Mouse (Mus musculus) layer of hippocampus, adult 18-20 months (tissue): ENCODE data around the gene Gm10277. TPM values are rescaled to one million over a fixed set of nuclear protein-coding genes. Genes with fewer than 3 reads are reported as not detected.

ENCODE experiments used
- DNase-seq, 2 experiments: peaks; one replicate each; pipeline ENCODE4 v3.0.0; 2022; ENCODE audit warnings: low spot score in 2 of 2
- total RNA-seq, 2 experiments: library from RNA; stranded (reverse); gene quantifications; 2 replicates each; pipeline ENCODE4 v1.2.3; 2021

Gm10277 gene
- total RNA-seq, 2 experiments from 2014 or later: not detected

DNA sequence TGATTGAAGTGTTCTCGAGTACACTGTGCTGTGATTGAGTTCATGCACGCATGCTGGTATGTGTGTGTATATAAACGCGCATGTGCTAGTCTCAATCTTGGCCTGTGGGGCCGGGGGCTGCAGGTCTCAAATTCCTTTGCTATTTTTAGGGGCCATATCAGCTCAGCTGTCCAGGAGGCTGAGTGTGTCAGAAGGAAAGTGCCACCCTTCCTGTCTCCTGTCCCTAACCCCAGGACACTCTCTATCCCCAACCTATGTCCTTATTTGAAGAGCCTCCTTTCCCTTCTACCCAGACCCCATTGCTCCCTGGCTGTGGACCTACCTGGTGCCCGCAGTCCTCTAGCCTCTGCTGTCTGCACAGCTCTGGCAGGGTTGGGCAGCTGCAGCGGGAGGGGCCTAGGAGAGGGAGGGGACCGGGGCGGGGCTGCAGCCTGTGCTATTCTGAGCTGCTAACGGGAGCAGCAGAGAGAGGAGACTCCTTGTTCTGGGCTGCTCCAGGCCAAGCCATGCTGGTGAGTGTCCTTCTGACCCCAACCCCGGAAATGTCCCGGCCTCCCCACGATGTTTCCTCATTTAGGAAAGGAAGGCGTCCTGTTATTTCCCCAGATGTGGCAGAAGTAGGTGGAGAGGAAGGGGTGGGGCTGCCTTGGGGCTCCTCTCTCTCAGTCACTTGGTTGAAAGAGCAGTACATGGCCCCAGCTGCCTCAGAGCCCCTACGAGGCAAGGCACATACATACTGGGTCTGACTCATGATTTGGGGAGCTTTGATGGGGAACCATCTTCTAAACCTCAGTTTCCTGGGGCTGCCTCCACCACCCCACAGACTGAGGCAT is 13.5 kb upstream of the Gm10277 start:
- DNase-seq: peak in 1 of 2 experiments; percentile 56

DNA sequence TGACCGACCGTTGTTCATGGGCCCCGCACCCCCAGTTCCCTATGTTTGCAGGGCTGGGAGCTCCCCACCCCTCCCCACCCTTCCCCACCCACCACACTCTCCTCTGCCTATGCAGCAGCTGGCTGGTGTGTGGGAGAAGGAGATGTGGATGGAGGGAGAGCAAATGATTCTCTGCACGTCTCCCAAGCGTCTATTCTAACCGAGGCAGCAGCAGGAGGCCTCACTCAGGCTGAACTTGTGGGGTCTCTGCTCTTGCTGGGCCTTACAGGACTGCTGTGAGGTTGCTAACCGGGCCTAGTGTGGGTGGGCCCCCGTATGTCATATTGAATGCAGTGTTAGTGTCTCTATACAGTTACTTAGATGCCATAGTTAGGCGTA is 12.9 kb upstream of the Gm10277 start:
- peak in 1 of 2 experiments; percentile 40 for DNase-seq

DNA sequence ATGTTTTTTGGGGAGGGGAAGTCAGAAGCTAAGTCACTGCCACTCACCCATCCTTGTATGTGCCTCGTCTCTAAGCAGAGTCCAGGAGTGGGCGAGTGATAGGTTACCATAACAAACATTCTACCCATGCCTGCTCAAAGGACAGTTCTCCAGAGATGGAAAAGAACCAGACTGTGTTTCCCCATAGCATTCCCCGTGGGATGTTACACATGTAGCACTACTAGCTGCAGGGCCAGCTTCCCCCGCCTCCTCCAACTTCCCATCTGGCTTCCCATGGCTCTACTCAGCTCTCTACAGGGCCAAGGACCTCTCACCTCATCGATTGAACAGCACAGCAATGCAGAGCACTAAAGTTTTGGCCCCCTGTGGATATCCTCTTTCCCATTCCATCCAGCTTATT is 7.7 kb upstream of the Gm10277 start:
- DNase-seq: peak in 1 of 2 experiments; percentile 57

DNA sequence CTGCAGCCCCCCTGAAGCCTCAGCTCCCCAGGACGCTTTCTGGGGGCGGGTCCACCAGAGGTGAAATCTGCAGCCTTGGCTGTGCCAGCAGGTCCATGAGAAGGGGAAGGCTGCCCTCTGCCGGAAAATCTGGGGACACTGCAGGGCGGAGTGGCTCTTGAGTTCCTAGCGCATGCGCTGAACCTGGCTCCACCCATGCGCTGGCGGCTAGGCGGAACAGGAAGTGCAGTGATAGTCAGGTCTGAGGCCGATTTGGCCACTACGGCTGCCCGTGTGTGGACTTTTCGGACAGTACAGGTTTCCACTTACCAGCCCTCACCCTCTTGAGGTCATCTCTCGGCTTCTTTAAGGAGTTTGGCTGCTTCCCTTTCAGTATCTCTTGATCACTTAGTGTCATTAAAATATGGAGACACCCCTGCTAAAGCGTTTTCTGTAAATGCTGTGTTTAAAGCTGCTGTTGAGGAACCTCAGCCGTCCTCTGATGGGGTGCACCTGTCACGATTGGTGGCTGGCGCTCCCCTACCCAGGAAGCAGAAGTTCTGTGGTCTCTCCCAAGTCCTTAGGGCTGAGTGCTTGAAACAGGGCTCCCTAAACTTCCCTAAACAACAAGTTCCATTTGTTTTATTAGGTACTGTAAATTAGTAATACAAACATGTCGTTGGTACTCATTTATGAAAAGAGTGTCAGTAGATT is 5.8 kb upstream of the Gm10277 start:
- peak; percentile 94 to 99 for DNase-seq

DNA sequence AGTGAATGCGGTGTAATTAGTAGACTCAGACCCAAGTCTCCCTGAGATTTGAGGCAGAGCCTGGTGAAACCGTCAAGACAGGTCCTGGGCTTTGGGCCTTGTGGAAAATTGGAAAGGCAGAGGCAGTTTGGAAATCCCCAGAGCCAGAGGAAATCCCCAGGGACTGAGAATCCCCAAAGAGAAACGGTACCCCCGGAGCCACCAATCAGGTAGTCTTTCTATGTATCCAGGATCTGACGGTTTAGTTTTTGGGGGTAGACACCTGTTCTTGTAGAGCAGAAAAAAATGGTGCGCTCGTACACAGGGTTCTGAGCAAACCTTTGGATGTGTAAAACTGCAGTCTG is 5.0 kb upstream of the Gm10277 start:
- no peak for DNase-seq

DNA sequence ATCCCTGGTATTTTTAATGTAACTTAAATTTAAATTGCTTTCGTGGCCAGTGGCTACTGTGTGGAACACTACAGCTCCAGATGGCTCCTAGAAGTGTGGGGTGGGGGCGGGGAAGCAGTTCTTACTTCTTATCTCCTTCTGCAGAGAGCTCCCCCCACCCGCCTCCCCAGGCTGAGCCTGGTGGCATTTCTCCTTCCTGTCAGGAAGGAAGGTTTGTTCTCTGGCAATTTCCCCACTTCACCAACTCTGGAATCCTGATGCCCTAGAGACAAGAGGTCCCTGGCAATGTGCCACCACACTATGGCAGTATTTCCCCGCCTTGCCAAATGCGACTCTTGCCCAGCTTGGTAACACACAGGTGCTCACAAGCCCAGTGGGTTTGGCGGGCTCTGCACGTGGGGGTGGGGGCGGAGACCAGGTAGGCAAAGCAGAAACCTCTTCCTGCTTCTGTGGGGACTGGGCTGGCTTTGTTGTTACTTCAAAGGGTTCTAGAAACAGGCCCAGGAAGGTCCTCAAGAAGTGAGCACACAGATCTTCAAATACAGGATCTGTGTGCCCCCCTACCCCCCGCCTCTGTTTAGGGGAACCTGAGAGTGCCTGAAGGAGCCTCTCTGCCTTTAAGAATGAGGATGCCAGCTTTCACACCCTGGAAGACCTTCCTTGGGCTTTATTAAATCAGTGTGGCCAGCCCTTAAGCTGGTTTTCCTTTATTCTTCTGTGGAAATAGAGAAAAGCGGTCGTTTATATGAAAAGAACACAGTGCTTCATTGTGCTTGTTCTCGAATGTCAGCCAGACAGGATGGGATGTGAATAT is 4.4 kb upstream of the Gm10277 start:
- peak in 1 of 2 experiments; percentile 48 for DNase-seq

DNA sequence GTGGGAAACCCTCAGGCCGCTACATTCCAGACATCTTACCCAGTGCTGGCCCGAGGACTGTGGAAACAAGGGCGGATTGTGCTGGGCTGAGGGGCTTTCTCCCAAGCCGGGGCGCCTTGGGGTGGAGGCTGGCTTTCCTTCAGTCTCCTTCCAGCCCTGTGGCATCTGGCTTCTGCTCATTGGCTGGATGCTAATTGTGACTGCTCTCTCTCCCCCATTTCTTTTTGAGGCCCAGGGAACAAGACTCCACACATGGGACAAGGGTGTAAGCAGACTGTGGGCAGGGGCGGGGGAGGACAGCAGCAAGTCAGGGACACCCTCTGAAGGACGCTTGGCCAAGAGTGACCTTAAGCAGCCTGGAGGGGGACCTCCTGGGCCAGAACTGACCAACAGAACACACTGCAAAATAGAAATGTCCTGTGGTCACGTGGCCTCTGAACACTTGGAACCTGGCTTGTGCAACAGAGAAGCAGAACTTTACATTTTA is 3.7 kb upstream of the Gm10277 start:
- DNase-seq: no peak

DNA sequence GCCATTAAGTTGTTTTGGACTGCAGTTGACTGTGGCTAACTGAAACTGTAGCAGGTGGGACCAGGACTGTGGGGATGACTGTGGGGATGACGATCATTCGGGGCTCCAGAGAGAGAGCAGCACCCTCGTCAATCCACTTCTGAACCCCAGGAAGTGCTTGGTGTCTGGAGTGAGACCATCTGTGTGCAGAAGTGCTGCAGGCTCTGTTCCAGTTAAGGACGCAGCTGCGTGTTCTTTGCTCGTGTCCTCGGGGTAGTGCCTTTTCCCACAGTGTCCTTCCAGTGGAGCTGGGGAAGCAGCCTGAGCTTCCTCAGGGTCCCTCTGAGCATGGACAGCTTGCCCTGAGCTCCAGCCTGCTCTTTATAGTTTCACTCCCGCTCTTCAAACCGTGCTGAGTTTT is 2.7 kb upstream of the Gm10277 start:
- DNase-seq: no peak

DNA sequence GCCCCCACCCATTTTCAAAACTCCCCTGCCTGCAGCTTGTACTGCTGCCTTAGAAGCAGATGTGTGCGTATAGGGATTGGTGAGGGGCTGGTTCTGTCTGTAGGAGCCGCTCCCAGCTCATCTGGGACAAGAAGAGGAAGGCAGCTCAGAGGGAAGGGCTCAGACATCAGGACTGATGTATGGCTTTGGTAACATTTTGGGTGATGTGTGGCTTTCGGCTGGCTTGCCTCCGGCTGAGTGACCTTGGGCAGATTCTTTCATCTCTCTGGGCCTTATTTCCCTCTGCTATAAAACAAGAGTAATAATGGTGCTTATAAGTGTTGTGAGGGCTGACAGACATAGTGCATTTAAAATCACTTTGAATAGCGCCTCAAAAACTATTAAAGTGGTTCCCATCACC is 2.0 kb upstream of the Gm10277 start:
- DNase-seq: no peak

DNA sequence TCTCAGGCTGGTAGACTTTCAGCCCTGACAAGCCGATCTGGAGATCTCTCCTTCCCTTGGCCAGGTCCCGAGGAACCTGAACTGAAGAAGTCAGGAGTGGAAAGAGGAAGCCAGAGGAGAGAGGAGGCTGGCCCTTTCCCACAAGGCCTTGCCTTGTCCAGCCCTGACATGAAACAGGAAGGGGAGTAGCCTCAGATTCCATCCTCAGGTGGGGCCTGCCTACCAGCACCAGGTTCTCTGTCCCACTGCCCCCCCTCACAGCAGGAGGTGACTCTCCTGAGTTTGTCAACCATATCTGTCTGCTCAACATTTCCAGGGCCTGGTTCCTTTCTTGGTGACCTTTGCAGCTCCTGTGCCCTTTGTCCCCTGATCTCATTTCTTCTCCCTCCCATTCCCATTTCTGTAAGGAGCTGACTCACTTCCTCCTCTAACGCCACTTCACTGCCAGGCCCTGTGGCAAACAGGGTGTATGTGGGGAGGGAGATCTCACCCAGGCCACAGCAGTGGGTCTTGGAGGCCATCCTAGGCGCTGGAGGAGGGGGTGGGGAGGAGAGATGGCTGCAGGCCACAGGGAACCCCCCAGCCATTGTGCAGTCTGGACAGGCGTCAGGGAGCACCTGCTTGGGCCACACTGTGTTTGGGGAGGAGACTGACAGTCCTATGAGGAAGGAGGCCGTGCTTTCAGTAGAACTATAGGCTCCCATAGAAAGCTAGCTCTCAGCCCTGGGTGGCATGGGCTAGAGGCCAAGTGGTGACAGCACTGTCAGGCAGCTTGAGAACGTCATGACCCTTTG is 1.6 kb downstream of the Gm10277 start:
- DNase-seq: peak in 1 of 2 experiments; percentile 76

DNA sequence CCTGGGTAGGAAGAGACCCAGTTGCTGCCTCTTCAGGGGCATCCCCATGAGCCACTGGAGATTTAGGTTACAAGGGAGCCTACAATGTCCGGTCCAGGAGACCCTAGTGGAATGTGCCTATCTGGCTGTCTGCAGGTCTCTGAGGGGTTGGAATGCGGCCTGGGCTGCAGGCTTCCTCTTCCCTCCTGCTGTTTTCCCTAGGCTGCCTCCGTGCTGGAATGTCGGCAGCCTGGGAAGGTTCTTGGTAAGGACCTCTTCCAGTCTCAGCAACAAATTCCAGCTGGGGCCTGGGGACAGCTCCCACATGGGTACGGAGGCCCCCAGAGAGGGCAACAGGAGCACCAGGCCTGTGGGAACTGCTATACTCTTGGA is 2.2 kb downstream of the Gm10277 start:
- no peak for DNase-seq

DNA sequence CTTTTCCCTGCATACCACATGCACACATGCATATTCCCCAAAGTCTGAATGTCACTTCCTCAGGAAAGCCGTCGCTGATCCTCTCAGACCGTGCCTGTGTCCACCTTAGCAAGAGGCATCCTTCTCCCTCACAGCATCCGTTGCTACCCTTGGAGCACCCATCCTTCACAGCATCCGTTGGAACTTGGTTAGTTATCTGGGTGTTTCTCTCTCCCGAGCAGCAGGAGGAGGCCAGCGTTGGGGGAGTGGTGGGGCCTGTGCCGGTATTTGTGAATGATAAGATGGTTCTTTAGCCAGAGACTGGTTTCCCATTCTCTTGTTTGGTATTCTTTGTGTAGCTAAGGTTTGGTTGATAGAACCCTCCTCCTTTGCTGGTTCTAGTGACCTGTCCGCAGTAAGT is 2.7 kb downstream of the Gm10277 start:
- no peak for DNase-seq

DNA sequence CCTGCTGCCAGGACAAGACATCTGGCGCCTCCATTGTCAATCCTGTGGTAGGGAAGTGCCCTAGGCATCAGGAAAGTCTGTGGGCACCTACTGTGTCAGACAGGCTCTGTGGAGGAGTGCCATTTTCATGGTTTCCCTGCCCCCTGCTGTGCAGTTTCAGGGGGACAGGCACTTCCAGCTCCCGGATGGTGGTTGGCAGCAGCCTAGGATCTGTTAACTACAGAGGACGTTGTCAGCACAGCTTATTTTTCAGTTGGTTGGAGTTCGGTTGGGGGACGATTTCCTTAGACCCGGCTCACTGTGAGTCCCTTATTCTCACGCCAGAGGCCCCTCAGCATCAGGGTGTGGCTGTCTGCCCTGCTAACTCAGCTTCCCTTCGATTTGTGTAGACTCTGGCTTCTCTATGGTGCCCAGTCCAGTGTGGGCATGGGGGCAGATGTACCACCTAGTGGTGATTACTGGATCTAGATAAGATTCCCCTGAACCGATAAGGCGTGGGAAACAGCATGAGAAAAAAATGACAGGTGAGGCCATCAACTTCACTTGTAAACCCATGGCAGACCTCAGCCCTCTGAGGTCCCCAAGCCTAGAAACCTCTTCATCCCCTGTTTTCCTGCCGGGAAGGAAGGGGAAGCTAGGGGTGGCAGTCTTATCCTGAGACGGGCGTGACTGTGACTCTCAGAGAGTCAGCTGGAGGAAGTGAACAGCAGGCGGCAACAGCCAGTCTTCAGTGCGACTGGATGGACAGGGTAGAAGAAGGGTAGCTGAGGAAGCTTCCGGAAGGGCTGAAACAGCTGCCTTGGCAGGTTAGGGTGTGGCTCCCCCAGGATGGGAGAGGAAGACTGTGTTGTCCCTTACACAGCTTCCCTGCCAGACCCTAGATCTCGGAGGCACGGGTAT is 3.5 kb downstream of the Gm10277 start:
- peak in 1 of 2 experiments; percentile 77 for DNase-seq

DNA sequence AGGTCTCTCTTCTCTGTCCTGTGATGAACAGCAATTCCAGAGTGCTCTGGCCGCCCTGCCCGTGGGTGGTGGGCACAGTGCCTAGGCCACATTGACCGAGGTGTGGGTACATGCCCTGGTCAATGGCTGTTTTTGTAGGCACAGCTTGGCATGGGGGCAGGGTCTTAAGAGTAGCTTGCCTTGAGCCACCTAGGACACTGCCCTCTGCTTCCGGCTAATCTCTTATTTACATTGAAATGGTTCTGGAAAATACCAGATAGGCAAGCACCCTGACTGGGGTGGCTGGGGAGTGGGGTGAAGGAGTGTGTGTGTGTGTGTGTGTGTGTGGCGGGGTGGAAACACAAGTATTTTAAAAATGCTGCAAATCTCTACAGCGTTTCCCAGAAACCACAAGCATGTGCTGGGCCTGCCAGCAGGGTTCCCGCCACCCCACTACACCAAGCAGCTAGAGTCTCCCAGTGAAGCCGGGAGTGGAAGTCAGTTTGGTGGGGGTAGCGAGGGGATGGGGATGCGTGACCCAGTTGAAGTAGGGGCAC is 4.3 kb downstream of the Gm10277 start:
- no peak for DNase-seq

DNA sequence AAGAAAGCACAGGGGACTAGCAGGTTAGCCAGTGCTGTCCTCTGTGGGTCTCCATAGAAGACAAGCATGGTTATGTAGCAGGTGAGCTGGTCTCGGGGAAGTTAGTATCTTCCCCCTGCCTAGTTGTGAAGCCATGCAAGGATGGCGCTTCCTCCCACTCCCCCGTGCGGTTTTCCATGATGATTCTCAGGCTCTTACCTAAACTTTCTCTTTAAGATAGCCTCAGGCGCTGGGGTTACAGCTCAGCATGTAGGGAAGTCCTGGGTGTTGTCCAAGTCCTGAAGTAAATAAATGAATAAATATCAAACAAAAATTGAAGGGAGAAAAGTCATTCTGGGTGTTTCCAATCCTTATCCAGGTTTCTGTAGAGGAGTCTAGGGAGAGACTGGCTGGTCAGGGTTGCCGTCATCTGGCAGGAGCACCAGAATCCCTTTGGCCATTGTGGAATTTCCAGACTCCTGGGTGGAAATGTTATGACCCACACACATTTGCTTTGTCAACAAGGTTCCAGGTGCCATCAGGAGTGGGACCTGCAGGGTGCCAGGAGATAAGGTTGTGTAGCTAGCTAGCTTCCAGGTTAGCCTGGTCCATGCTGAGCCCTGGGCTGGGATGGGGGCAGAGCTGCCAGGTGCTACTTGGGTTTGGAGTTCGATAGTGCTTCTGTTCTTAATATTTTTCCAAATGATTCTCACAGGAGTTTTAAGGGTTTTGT is 5.3 kb downstream of the Gm10277 start:
- DNase-seq: no peak

DNA sequence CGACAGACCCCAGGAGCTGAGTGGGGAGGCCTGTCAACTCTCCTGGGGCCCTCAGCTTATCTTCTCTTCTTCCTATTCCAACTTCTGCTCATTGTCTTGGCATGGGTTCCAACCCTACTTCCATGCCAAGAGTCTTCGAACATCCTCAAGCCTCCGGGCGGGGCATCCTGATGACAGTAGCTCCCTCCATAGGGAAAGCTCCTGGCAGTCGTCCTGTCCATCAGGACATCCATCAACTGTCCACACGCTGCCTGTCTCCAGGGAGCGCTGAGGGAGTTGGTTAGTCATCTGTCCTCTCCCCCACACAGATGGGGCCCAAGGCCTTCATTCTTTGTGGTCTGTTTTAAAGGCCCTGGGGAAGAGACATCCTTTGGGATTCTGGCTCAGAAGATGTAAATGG is 6.5 kb downstream of the Gm10277 start:
- peak in 1 of 2 experiments; percentile 42 for DNase-seq

DNA sequence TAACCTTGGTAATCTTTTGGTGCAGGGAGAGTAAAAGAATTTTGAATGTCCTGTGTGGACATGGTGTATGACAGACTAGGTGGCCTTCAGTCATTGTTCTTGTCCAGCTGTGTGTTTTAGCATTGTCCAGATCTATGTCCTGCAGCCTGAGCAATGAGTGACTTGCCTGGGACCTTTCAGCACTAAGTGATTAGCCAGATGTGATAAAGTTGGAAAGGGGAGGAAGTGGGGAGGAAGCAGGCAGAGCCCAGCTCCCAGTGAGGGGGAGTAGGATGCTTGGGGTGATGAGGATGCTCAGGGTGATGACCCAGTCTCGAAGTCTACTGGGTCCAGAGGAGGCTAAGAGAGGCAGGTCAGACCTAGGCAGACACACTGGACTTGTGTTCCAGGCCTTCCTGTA is 8.3 kb downstream of the Gm10277 start:
- DNase-seq: no peak

DNA sequence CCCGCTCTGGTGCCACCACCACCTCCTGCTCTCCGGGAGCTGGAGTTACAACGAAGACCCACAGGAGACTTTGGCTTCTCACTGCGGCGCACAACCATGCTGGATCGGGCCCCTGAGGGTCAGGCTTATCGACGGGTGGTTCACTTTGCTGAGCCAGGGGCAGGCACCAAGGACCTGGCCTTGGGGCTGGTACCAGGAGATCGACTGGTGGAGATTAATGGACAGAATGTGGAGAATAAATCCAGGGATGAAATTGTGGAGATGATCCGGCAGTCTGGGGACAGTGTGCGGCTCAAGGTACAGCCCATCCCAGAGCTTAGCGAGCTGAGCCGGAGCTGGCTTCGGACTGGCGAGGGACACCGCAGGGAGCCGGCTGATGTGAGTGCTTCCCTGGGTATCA is 9.6 kb downstream of the Gm10277 start:
- no peak for DNase-seq

DNA sequence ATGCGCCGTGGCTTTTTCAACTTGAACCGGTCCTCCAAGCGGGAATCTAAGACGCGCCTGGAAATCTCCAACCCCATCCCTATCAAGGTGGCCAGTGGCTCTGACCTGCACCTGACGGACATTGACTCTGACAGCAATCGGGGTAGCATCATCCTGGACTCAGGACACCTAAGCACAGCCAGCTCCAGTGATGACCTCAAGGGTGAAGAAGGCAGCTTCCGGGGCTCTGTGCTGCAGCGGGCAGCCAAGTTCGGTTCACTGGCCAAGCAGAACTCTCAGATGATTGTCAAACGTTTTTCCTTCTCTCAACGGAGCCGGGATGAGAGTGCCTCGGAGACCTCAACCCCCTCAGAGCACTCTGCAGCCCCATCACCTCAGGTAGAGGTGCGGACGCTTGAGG is 10.1 kb downstream of the Gm10277 start:
- DNase-seq: no peak
